Mouse (Mus musculus) testis, adult 2 months (tissue): ENCODE results near the gene Nsg1. TPM values are rescaled to one million over a fixed set of nuclear protein-coding genes. Genes with fewer than 3 reads are reported as not detected.

Experiments
- H3K27ac ChIP-seq: fragments of 200-500 bp; 2 replicates; pipeline ENCODE4 v1.5.1; 2012; ENCODE audit warnings: low read depth, low read length; ENCODE audit not compliant: control insufficient read depth, insufficient read depth
- H3K27me3 ChIP-seq: fragments of 200-500 bp; 2 replicates; pipeline ENCODE4 v1.6.1; 2012; ENCODE audit warnings: mild to moderate bottlenecking, low read length, moderate library complexity; ENCODE audit not compliant: control insufficient read depth, insufficient read depth
- H3K36me3 ChIP-seq: fragments of 200-500 bp; 2 replicates; pipeline ENCODE4 v1.6.1; 2012; ENCODE audit warnings: mild to moderate bottlenecking, low read length; ENCODE audit not compliant: control insufficient read depth, insufficient read depth
- H3K4me1 ChIP-seq: fragments of 200-500 bp; 2 replicates; pipeline ENCODE4 v1.6.1; 2012; ENCODE audit warnings: low read length; ENCODE audit not compliant: control insufficient read depth, insufficient read depth
- H3K4me3 ChIP-seq: fragments of 200-500 bp; 2 replicates; pipeline ENCODE4 v1.5.1; 2012; ENCODE audit warnings: low read depth, mild to moderate bottlenecking, low read length, moderate library complexity, mixed read lengths; ENCODE audit not compliant: control insufficient read depth
- CTCF ChIP-seq: fragments of 200-500 bp; IDR thresholded peaks from 2 replicates; pipeline ENCODE4 v1.5.1; 2012; ENCODE audit warnings: low read depth, mild to moderate bottlenecking, inconsistent platforms, low read length, moderate library complexity; ENCODE audit not compliant: control insufficient read depth, insufficient read depth, insufficient replicate concordance
- POLR2A ChIP-seq: fragments of 200-500 bp; IDR thresholded peaks from 2 replicates; pipeline ENCODE4 v1.6.1; 2012; ENCODE audit warnings: low read depth, mild to moderate bottlenecking, inconsistent platforms, low read length, moderate library complexity; ENCODE audit not compliant: control insufficient read depth
- polyA plus RNA-seq: library from polyadenylated mRNA; depleted of rRNA; stranded (reverse); fragments of >200 nt; gene quantifications from 2 replicates; pipeline ENCODE4 v1.2.3, GENCODE M21; 2012

Gene Nsg1
- polyA plus RNA-seq, 1 experiment, result 42.5 TPM

DNA sequence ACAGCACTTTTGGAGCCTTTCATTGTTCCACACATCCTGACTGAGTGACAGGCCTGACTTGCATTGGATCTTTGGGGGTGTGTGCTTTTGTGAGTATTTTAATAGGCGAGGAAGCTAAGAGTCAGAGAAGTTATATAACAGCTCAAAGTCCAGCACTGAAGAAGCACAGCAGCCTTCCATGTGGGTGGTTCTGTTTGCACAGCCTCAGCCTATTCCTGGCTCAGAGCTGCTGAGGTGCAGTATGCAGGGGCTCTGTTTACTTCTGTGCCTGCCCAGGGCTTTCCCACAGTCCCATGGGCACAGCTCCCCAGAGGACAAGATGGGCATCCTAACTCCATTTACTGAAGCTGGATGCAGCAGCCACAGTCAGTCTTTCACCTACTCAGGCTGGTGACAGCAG is 42.7 kb downstream of the Nsg1 start:
- Histone ChIP-seq H3K27me3 (no peaks in the 10 kb centered on the region), H3K27ac (no peak overlapping the region), H3K36me3 (peaks cover 2% of the 10 kb centered on the region; the same call in 1 of the 2 replicates), H3K4me1 (no peaks in the 10 kb centered on the region), H3K4me3 (no peak overlapping the region)
- TF ChIP-seq CTCF (no peak), POLR2A (no peak)

DNA sequence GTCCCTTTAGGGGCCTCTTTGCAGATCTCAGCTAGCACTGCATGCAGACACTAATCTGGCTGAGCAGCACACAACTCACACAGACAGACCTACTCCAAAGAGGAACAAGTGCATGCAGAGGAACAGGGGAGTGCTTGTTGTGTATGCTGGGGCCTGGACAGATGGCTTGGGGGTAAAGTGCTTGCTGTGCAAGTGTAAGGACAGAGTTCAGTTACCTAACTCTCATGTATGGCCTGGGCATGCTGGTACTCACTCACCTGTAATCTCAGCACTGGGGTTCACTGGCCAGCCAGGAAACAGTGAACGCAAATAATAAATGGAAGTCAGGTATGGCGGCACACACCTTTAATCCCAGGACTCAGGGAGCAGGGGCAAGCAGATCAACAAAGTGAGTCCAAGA is 45.2 kb downstream of the Nsg1 start:
- TF ChIP-seq CTCF (no peak), POLR2A (no peak)

DNA sequence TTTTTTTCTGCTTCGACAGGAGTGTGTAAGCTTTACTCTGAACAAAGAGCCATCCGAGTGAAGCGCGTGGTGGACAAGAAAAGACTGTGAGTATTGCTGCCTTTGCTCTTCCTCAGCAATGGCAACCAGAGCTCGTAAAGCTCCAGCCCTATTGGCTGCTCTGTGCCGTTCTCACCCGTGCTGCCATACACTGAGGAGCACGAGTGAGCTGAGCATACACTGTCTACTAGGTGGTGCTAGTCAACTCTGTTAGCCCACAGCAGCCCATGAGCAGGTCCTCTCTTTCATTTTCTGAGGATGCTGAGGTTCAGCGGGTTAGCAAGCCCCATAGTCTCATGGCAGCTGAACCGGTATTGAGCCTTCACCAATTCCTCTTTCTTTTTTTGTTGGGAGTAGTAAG is 52.9 kb downstream of the Nsg1 start:
- H3K4me1 ChIP-seq, result no peaks in the 10 kb centered on the region
- no peak overlapping the region for H3K27ac ChIP-seq
- no peak overlapping the region for H3K4me3 ChIP-seq
- peaks cover 2% of the 10 kb centered on the region for H3K36me3 ChIP-seq
- no peaks in the 10 kb centered on the region for H3K27me3 ChIP-seq
- TF ChIP-seq POLR2A (no peak), CTCF (no peak)

More for the DNA sequence above, 45.2 kb downstream of the Nsg1 start:
- H3K36me3 ChIP-seq, result peaks cover 3% of the 10 kb centered on the region
- H3K27me3 ChIP-seq, result no peaks in the 10 kb centered on the region
- H3K27ac ChIP-seq, result no peak overlapping the region
- H3K4me1 ChIP-seq, result no peaks in the 10 kb centered on the region
- H3K4me3 ChIP-seq, result no peak overlapping the region

DNA sequence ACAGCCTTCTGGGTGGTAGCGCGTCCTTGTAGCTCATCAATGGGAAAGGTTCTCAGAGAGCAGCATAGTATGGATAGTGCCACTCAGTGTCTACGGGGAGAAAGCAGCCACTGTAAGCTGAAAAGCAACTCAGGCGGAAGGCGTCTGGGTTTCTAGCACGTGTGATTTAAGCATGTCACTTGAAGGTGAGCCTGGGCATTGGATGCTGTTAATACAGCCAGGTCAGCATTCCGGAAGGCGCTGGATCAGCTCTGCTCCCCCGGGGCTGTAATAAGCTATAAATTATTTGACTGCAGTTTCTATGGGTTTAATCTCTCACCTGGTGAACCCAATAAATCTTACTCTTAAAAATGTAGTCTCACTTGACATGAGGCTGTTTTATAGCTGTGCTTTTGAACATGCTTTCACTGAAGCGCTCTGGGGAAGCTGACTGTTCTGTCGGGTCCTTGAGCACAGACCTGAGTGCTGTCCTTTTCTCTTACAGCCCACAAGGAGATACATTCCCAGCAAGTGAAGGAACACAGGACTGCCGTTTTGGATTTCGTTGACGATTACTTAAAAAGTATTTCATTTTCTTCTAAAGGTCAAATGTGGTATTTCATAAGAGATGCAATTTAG is 53.5 kb downstream of the Nsg1 start:
- Histone ChIP-seq H3K4me3 (no peak overlapping the region), H3K27me3 (no peaks in the 10 kb centered on the region), H3K4me1 (no peaks in the 10 kb centered on the region), H3K27ac (no peak overlapping the region), H3K36me3 (peaks cover 2% of the 10 kb centered on the region)
- no peak for TF ChIP-seq CTCF
- TF ChIP-seq POLR2A, result no peak

DNA sequence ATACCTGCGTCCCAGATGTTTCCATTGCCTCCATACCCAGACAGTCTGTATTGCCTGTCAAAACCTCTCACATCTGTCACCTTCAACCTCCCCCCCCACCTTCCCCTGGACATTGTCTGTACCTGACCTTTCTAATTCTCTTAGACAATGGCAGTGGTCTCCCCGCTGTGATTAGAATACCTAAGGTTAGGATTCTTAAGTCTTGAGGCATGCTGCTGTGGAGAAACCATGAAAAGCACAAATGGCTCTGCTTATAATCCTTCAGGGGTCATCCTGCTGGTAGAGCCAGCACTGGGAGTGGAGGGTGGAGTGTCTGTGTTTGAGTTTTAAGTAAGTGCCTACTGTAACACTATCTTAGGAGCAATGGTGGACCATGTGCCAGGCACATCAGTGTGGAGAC is 56.8 kb downstream of the Nsg1 start:
- Histone ChIP-seq H3K27me3 (no peaks in the 10 kb centered on the region), H3K27ac (no peak overlapping the region), H3K4me1 (no peaks in the 10 kb centered on the region), H3K4me3 (no peak overlapping the region), H3K36me3 (peaks cover 2% of the 10 kb centered on the region)
- TF ChIP-seq POLR2A (no peak), CTCF (no peak)

DNA sequence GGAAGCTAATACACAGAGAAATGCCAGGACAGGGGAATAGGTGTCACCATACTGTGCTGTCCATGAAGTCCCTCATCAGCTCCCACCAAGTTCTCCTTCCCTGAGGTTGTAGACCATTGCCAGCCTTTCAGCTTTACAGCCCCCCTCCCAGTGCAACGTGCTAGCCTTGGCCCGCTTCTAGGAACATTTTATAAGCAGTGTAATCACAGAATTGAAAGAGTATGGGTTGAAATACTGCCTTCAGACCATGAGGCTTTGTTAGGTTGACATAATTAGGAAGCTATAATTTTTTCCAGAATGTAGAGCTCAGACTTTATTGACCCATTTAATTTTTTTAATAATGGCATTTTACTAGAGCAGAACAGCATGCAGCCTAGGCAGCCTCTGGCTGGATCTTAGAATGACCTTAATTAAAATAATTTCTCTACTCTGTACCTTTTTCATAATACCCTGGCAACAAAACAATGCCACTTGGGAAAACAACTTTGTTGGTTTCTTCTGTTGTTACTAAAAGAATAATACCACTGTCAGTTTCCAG is 60.5 kb downstream of the Nsg1 start:
- H3K27ac ChIP-seq, result no peak overlapping the region
- H3K27me3 ChIP-seq, result no peaks in the 10 kb centered on the region
- no peaks in the 10 kb centered on the region; the same call in 1 of the 2 replicates for H3K36me3 ChIP-seq
- H3K4me1 ChIP-seq, result no peaks in the 10 kb centered on the region
- TF ChIP-seq CTCF (no peak), POLR2A (no peak)
- H3K4me3 ChIP-seq, result no peak overlapping the region

DNA sequence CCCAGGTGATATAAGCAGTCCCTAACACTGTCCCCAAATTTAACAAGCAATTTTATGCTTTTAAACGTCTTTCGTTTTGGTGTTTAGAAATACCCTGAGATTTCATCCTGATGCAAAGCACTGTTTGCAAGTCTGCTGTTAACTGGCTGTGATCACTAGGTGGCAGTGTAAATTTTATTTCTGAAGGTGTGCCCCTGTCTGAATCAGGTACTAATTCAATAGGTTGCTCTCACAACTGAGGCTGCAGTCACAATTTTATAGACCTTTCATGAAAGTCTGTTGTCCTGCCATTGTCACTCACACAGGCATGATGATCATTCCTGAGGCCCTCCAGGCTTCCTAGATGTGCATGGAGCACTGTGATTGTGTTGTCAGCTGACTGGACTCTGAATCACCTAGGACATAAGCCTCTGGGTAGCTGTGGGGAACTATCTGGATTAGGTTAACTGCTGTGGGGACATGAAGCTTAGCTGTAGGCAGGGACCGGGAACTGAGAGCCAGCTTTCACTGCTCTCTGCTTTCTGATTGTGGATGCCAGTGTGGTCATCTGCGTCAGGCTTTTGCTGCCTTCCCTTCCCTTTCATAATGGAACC is 62.1 kb downstream of the Nsg1 start:
- H3K27me3 ChIP-seq, result no peaks in the 10 kb centered on the region
- TF ChIP-seq POLR2A (no peak), CTCF (no peak)
- no peak overlapping the region for H3K4me3 ChIP-seq
- H3K4me1 ChIP-seq, result no peaks in the 10 kb centered on the region
- H3K27ac ChIP-seq, result no peak overlapping the region
- no peaks in the 10 kb centered on the region; the same call in 1 of the 2 replicates for H3K36me3 ChIP-seq
